Comparison of ENCODE assay signal across 8 mouse cellular contexts in genomic region chr6:108738463-108739203, GRCm38 (mm10). TPM values are rescaled to one million over a fixed set of nuclear protein-coding genes. Genes with fewer than 3 reads are reported as not detected.
DNase-seq lines count a peak whose midpoint lies in the region; ATAC-seq and TF ChIP-seq lines count a peak whose summit lies in the region.
"Had no signal": no experiment of that assay in that cellular context is flagged by ENCODE, and none has a peak within 500 bp of the region (broad histone marks: within the 10 kb centered on the region; RNA-seq: fewer than 3 reads in every experiment).

No protein-coding gene starts in this region.

- TF ChIP-seq CTCF in hindbrain, postnatal 0 days (IDR thresholded peaks at IDR 0.05; ENCODE audit: low read depth) = no peak

- no peaks in the 10 kb centered on the region for H3K9me3 ChIP-seq in hindbrain, postnatal 0 days (ENCODE audit: low read length)
- no peaks in the 10 kb centered on the region for H3K9me3 ChIP-seq in hindbrain, embryonic 10.5 days

- intact Hi-C loops in left cerebral cortex, postnatal 36 days (cut with DNase I) = loop anchor here (10.0 kb wide), 1 partner anchor 644 kb away; no protein-coding TSS in a partner anchor

- H3K4me1 ChIP-seq in hindbrain, postnatal 0 days (ENCODE audit: insufficient read depth, low read length) = no peaks in the 10 kb centered on the region
- no peaks in the 10 kb centered on the region for H3K4me1 ChIP-seq in hindbrain, embryonic 10.5 days (replicated peaks)

- no peak overlapping the region for H3K4me3 ChIP-seq in hindbrain, postnatal 0 days (ENCODE audit: low read length)
- H3K4me3 ChIP-seq in hindbrain, embryonic 10.5 days = no peak overlapping the region

- H3K27ac ChIP-seq in hindbrain, postnatal 0 days = no peak overlapping the region
- no peak overlapping the region for H3K27ac ChIP-seq in hindbrain, embryonic 10.5 days

- 0 out of 2 replicates have a peak, but pooled peaks have one; percentile 62 for ATAC-seq in hindbrain, postnatal 0 days

- no peak overlapping the region for H3K4me2 ChIP-seq in hindbrain, postnatal 0 days (ENCODE audit: low read depth, low read length)

- peak; percentile 53 for DNase-seq in hindbrain, postnatal 0 days (ENCODE audit: low spot score)
- DNase-seq in hindbrain, embryonic 10.5 days (ENCODE audit: low spot score) = no peak
- DNase-seq in adipocyte (ENCODE audit: low spot score) = peak; percentile 28
- peak; percentile 21 to 42 for DNase-seq in frontal cortex, postnatal 10 days (ENCODE audit: low spot score in 2 of 2)
- DNase-seq in left cerebral cortex, postnatal 36 days (ENCODE audit: low spot score in 2 of 2) = peak; percentile 29 to 36
- no peak for DNase-seq in spleen, postnatal 4 days (ENCODE audit: low spot score in 2 of 2)
- DNase-seq in embryo, embryonic 9.5 days (ENCODE audit: extremely low spot score) = no peak
- DNase-seq: heart, postnatal 36 days had no signal

- WGBS in hindbrain, postnatal 0 days = 65% methylated on average over 9 of the region's 9 CpGs
- WGBS in hindbrain, embryonic 10.5 days = 83% methylated on average over 9 of the region's 9 CpGs

- H3K36me3 ChIP-seq in hindbrain, postnatal 0 days (ENCODE audit: insufficient read depth, low read length) = no peaks in the 10 kb centered on the region
- no peaks in the 10 kb centered on the region for H3K36me3 ChIP-seq in hindbrain, embryonic 10.5 days

- H3K9ac ChIP-seq in hindbrain, postnatal 0 days (replicated peaks; ENCODE audit: low read length) = no peak overlapping the region

- no peaks in the 10 kb centered on the region for H3K27me3 ChIP-seq in hindbrain, postnatal 0 days (ENCODE audit: insufficient read depth, low read length)
- H3K27me3 ChIP-seq in hindbrain, embryonic 10.5 days (ENCODE audit: insufficient read depth, poor library complexity, severe bottlenecking) = no peaks in the 10 kb centered on the region

RNA-seq across cellular contexts. Expression of gene Arl8b, which starts 44.3 kb away (rescaled TPM):
- total RNA-seq in hindbrain, postnatal 0 days (2014; rRNA removed) = 59.6 and 71.8 TPM in 2 replicates
- 102 and 104 TPM in 2 replicates for polyA plus RNA-seq in hindbrain, postnatal 0 days (2015; fragmentation: Nextera tagmentation; extraction: Ambion mirVana)
- 63.5 and 65.9 TPM in 2 replicates for polyA plus RNA-seq in hindbrain, embryonic 10.5 days (2016; fragmentation: Nextera tagmentation; extraction: Ambion mirVana)
- 100 to 1,000 TPM; 208 to 214 TPM for total RNA-seq in left cerebral cortex, postnatal 36 days (2021)

Comparison
In these comparisons a context has a peak if more than half of its experiments do, and no peak if none do; other contexts are left out.
1. DNase-seq: peak in hindbrain, postnatal 0 days (single experiment), adipocyte (single experiment), frontal cortex, postnatal 10 days (2 of 2) and left cerebral cortex, postnatal 36 days (2 of 2); none in hindbrain, embryonic 10.5 days (single experiment), spleen, postnatal 4 days (0 of 2) and embryo, embryonic 9.5 days (single experiment).